Comparison of ENCODE assay signal across 8 mouse cellular contexts in the genomic region with DNA sequence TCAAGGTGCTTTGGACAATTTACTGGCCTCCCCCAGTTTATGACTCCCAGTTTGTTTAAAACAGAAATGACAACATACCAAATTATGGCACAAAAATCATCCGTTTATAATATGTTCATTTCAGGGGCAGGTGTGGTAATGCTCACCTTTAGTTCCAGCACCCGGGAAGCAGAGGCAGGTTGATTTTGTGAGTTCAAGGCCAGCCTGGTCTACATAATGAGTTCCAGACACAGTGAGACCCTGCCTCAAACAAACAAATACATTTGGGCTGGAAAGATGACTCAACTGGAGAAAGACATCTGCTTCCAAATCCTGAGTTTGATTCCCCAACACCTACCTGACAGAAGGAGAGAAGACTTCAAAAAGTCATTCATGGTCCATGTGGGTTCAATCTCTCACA. TPM values are rescaled to one million over a fixed set of nuclear protein-coding genes. Genes with fewer than 3 reads are reported as not detected.
DNase-seq lines count a peak whose midpoint lies in the region; ATAC-seq and TF ChIP-seq lines count a peak whose summit lies in the region.

No protein-coding gene starts in this region.

- DNase-seq in heart, adult 9 months (ENCODE audit: low spot score in 2 of 2), result no peak
- no peak for DNase-seq in midbrain, embryonic 11.5 days (ENCODE audit: low spot score, missing footprints)
- no peak for DNase-seq in T-cell, adult 2 months (ENCODE audit: low spot score)
- DNase-seq in layer of hippocampus, adult 18-20 months (ENCODE audit: low spot score in 2 of 2), result no peak

- H3K4me1 ChIP-seq in heart, embryonic 12.5 days (replicated peaks), result peaks cover 35% of the 10 kb centered on the region
- peaks cover 6% of the 10 kb centered on the region for H3K4me1 ChIP-seq in bone marrow, adult 2 months (ENCODE audit: control insufficient read depth, insufficient read depth, low read length)
- peaks cover 34% of the 10 kb centered on the region for H3K4me1 ChIP-seq in hindbrain, embryonic 12.5 days
- peaks cover 20% of the 10 kb centered on the region for H3K4me1 ChIP-seq in midbrain, embryonic 11.5 days (ENCODE audit: control insufficient read depth, insufficient read depth, low read length)

- peak overlapping the region; percentile 100 for H3K27ac ChIP-seq in heart, embryonic 12.5 days (ENCODE audit: poor library complexity, severe bottlenecking)
- peak overlapping the region; percentile 99 for H3K27ac ChIP-seq in bone marrow, adult 2 months (ENCODE audit: control insufficient read depth, insufficient read depth, low read depth, low read length, poor library complexity)
- peak overlapping the region; percentile 100 for H3K27ac ChIP-seq in hindbrain, embryonic 12.5 days
- H3K27ac ChIP-seq in midbrain, embryonic 11.5 days (ENCODE audit: low read depth, low read length), result no peak overlapping the region

- H3K27me3 ChIP-seq in heart, embryonic 12.5 days (replicated peaks), result no peaks in the 10 kb centered on the region
- H3K27me3 ChIP-seq in hindbrain, embryonic 12.5 days, result no peaks in the 10 kb centered on the region
- no peaks in the 10 kb centered on the region for H3K27me3 ChIP-seq in midbrain, embryonic 11.5 days (ENCODE audit: control insufficient read depth, insufficient read depth, low read length)

- H3K4me3 ChIP-seq in heart, embryonic 12.5 days, result no peak overlapping the region
- no peak overlapping the region for H3K4me3 ChIP-seq in bone marrow, adult 2 months (replicated peaks; ENCODE audit: control insufficient read depth, low read depth, low read length)
- no peak overlapping the region for H3K4me3 ChIP-seq in hindbrain, embryonic 12.5 days
- H3K4me3 ChIP-seq in midbrain, embryonic 11.5 days (ENCODE audit: low read depth, low read length), result peak overlapping the region; percentile 79; the same call in 1 of the 2 replicates

- WGBS in heart, embryonic 12.5 days, result 81% methylated on average over 2 of the region's 2 CpGs
- WGBS in bone marrow, adult 2 months, result 70% methylated on average over 2 of the region's 2 CpGs
- 74% methylated on average over 2 of the region's 2 CpGs for WGBS in hindbrain, embryonic 12.5 days
- WGBS in midbrain, embryonic 11.5 days, result 79% methylated on average over 2 of the region's 2 CpGs

- no peak overlapping the region for H3K9ac ChIP-seq in heart, embryonic 12.5 days
- H3K9ac ChIP-seq in hindbrain, embryonic 12.5 days, result no peak overlapping the region
- peak overlapping the region; percentile 77 for H3K9ac ChIP-seq in midbrain, embryonic 11.5 days (ENCODE audit: low read length)

- no peaks in the 10 kb centered on the region for H3K9me3 ChIP-seq in heart, embryonic 12.5 days (replicated peaks)
- no peaks in the 10 kb centered on the region for H3K9me3 ChIP-seq in hindbrain, embryonic 12.5 days (replicated peaks)
- no peaks in the 10 kb centered on the region for H3K9me3 ChIP-seq in midbrain, embryonic 11.5 days (ENCODE audit: control insufficient read depth, low read length)

- no peak for ATAC-seq in heart, embryonic 12.5 days (ENCODE audit: insufficient number of reproducible peaks, low FRiP score)
- ATAC-seq in hindbrain, embryonic 12.5 days (ENCODE audit: low FRiP score), result no peak
- ATAC-seq in midbrain, embryonic 11.5 days (ENCODE audit: low FRiP score), result no peak
- no peak for ATAC-seq in megakaryocyte-erythroid progenitor cell, adult 5-6 weeks (replicated peaks; ENCODE audit: low FRiP score, low TSS enrichment, poor library complexity, severe bottlenecking)

- peak overlapping the region; percentile 81 for H3K4me2 ChIP-seq in heart, embryonic 12.5 days
- peak overlapping the region; percentile 74 for H3K4me2 ChIP-seq in hindbrain, embryonic 12.5 days (replicated peaks)
- peak overlapping the region; percentile 81 for H3K4me2 ChIP-seq in midbrain, embryonic 11.5 days

- no peak for TF ChIP-seq POLR2A in bone marrow, adult 2 months (IDR thresholded peaks at IDR 0.05; ENCODE audit: borderline replicate concordance, control insufficient read depth, low read depth, low read length)

- H3K36me3 ChIP-seq in heart, embryonic 12.5 days, result no peaks in the 10 kb centered on the region
- H3K36me3 ChIP-seq in hindbrain, embryonic 12.5 days, result no peaks in the 10 kb centered on the region
- H3K36me3 ChIP-seq in midbrain, embryonic 11.5 days (ENCODE audit: control insufficient read depth, insufficient read depth, low read length), result no peaks in the 10 kb centered on the region

- no peak for TF ChIP-seq CTCF in bone marrow, adult 2 months (IDR thresholded peaks at IDR 0.05; ENCODE audit: control insufficient read depth, insufficient read depth, low read length)

RNA-seq across cellular contexts. Expression of a gene that starts 1.5 kb away (rescaled TPM):
- 46.4 and 47.6 TPM in 2 replicates for polyA plus RNA-seq in heart, embryonic 12.5 days (2016; fragmentation: Nextera tagmentation; extraction: Ambion mirVana)
- polyA plus RNA-seq in bone marrow, adult 2 months (2011; ENCODE audit: insufficient read depth, insufficient read length, low replicate concordance, missing spikeins), result 213 and 346 TPM in 2 replicates
- 55.6 and 70.6 TPM in 2 replicates for polyA plus RNA-seq in hindbrain, embryonic 12.5 days (2016; fragmentation: Nextera tagmentation; extraction: Ambion mirVana)
- 69.7 and 74.4 TPM in 2 replicates for polyA plus RNA-seq in midbrain, embryonic 11.5 days (2014; fragmentation: Nextera tagmentation; extraction: Ambion mirVana)
- total RNA-seq in layer of hippocampus, adult 18-20 months (2021), result 100 to 1,000 TPM; 296 to 307 TPM
- total RNA-seq in megakaryocyte-erythroid progenitor cell, adult 5-6 weeks (2014; fragmentation: Nextera tagmentation), result 50.7 and 56.5 TPM in 2 replicates
- total RNA-seq in megakaryocyte-erythroid progenitor cell, adult 5-6 weeks (2017), result 80.5 and 95.8 TPM in 2 replicates

RNA-seq across cellular contexts. Expression of a gene that starts 51.3 kb away (rescaled TPM):
- 60.6 and 60.7 TPM in 2 replicates for polyA plus RNA-seq in heart, embryonic 12.5 days (2016; fragmentation: Nextera tagmentation; extraction: Ambion mirVana)
- polyA plus RNA-seq in bone marrow, adult 2 months (2011; ENCODE audit: insufficient read depth, insufficient read length, low replicate concordance, missing spikeins), result 13.0 and 21.9 TPM in 2 replicates
- polyA plus RNA-seq in hindbrain, embryonic 12.5 days (2016; fragmentation: Nextera tagmentation; extraction: Ambion mirVana), result 73.1 and 73.5 TPM in 2 replicates
- 62.7 and 63.7 TPM in 2 replicates for polyA plus RNA-seq in midbrain, embryonic 11.5 days (2014; fragmentation: Nextera tagmentation; extraction: Ambion mirVana)
- total RNA-seq in layer of hippocampus, adult 18-20 months (2021), result 10 to 100 TPM; 84.3 to 92.4 TPM
- total RNA-seq in megakaryocyte-erythroid progenitor cell, adult 5-6 weeks (2014; fragmentation: Nextera tagmentation), result 24.5 and 25.1 TPM in 2 replicates
- total RNA-seq in megakaryocyte-erythroid progenitor cell, adult 5-6 weeks (2017), result 30.1 and 37.8 TPM in 2 replicates
